Mouse (Mus musculus): ENCODE measurements around the gene Ugt1a2.
"Not testable (repeated sequence)": the region's sequence is repeated elsewhere in the genome, so short reads cannot be mapped to it uniquely, and the experiment has no call there.

GRCm38 (mm10) chr1:88172190-88172589 lies 28.2 kb upstream of the Ugt1a2 start:
- not testable (repeated sequence) for TF ChIP-seq CTCF, EP300 (IDR thresholded peaks at IDR 0.05; ENCODE audit: low read depth)

Measured in liver, postnatal 0 days (tissue).